Mouse (Mus musculus) telencephalon, adult 2 months (tissue): ENCODE measurements around the gene Spred3.
"Not testable (repeated sequence)": the region's sequence is repeated elsewhere in the genome, so short reads cannot be mapped to it uniquely, and the experiment has no call there.

Experiments
- DNase-seq: peaks from one replicate; pipeline ENCODE4 v3.0.0-alpha.2; 2011; ENCODE audit warnings: low read depth, low spot score

Gene Spred3

GRCm38 (mm10) chr7:29169231-29170065 is 763 bp downstream of the Spred3 start:
- DNase-seq: peak; percentile 80

- no peak for DNase-seq
Observed at GRCm38 (mm10) chr7:29168791-29169230, 1.4 kb downstream of the Spred3 start.

- DNase-seq: no peak
Observed at GRCm38 (mm10) chr7:29168121-29168695, 2.0 kb downstream of the Spred3 start.

GRCm38 (mm10) chr7:29167656-29168055 is 2.6 kb downstream of the Spred3 start:
- no peak for DNase-seq

- no peak for DNase-seq
Observed at GRCm38 (mm10) chr7:29162750-29163525, 7.3 kb downstream of the Spred3 start.

GRCm38 (mm10) chr7:29162294-29162693 is 7.9 kb downstream of the Spred3 start:
- DNase-seq: no peak

GRCm38 (mm10) chr7:29158264-29158663 is 11.9 kb downstream of the Spred3 start:
- no peak for DNase-seq

GRCm38 (mm10) chr7:29155838-29156782 is 14.1 kb downstream of the Spred3 start, which contains the start of gene Fam98c:
Gene Fam98c, minus strand, starts transcription at chr7:29156234.
- DNase-seq: peak; percentile 83

- peak; percentile 82 for DNase-seq
Observed at GRCm38 (mm10) chr7:29155196-29155837, 14.9 kb downstream of the Spred3 start.

GRCm38 (mm10) chr7:29154018-29154720 is 16.0 kb downstream of the Spred3 start:
- no peak for DNase-seq

GRCm38 (mm10) chr7:29151486-29151885 is 18.7 kb downstream of the Spred3 start:
- DNase-seq: no peak

- DNase-seq: no peak
Observed at GRCm38 (mm10) chr7:29148771-29149170, 21.4 kb downstream of the Spred3 start.

GRCm38 (mm10) chr7:29146625-29147367 is 23.4 kb downstream of the Spred3 start:
- DNase-seq: no peak

- DNase-seq: no peak
Observed at GRCm38 (mm10) chr7:29144006-29144405, 26.2 kb downstream of the Spred3 start.

GRCm38 (mm10) chr7:29141416-29141815 is 28.8 kb downstream of the Spred3 start:
- DNase-seq: no peak

GRCm38 (mm10) chr7:29139237-29139636 is 31.0 kb downstream of the Spred3 start:
- DNase-seq: not testable (repeated sequence)

GRCm38 (mm10) chr7:29137429-29137828 is 32.8 kb downstream of the Spred3 start:
- no peak for DNase-seq

- DNase-seq: no peak
Observed at GRCm38 (mm10) chr7:29134693-29135386, 35.4 kb downstream of the Spred3 start, which contains the start of gene Rasgrp4. Gene Rasgrp4, plus strand, starts transcription at chr7:29134851.
